Mouse (Mus musculus): Measurements from ENCODE around the gene Creld2. TPM values are rescaled to one million over a fixed set of nuclear protein-coding genes. Genes with fewer than 3 reads are reported as not detected.
"Not testable (repeated sequence)": the region's sequence is repeated elsewhere in the genome, so short reads cannot be mapped to it uniquely, and the experiment has no call there.

Creld2 gene
- polyA plus RNA-seq, 1 experiment = not detected

DNA sequence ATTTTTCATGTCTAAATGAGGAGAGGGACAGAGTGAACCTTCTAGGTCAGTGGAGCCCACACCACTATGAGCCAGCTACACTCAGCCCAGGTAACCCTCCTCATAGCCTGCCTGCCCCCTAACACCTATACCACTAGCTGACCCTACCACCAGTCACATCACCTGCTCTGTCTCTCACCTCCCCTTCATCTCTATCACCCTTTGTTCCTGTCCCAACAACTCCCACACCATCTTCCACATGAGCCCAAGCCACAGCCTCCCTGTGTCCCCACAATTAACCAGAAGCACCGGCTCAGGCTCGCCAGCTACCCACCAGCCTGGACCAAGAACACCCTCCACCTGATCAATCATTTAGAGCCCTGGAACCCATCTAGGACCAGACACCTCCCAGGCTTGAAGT lies 9.1 kb upstream of the Creld2 start:
- Histone ChIP-seq H3K4me1 (ENCODE audit: control insufficient read depth, insufficient read depth, low read length) (no peaks in the 10 kb centered on the region), H3K27ac (ENCODE audit: insufficient read depth, low read depth, low read length) (no peak overlapping the region), H3K4me3 (ENCODE audit: insufficient read depth, low read depth, low read length) (no peak overlapping the region)
- TF ChIP-seq POLR2A (IDR thresholded peaks at IDR 0.05; ENCODE audit: insufficient read depth, low read depth, low read length) = no peak
- TF ChIP-seq CTCF (IDR thresholded peaks at IDR 0.05; ENCODE audit: insufficient read depth, low read depth, low read length) = no peak
- 95% methylated on average over 2 of the region's 2 CpGs for WGBS

DNA sequence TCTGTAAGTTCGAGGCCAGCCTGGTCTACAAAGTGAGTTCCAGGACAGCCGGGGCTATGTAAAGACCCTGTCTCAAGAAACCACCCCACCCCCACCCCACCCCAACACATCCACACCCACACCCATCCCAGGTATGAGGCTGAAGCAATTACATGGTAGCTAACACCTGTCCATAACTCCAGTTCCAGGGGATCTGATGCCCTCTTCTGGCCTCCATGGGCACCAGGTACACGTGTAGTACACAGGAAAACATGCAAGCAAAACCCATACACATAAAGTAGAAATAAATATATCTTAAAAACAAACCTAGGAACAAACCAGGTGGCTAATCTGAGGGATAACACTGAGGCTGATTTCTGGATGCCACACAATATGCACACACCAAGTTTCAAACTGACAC lies 6.2 kb upstream of the Creld2 start:
- TF ChIP-seq CTCF (IDR thresholded peaks at IDR 0.05; ENCODE audit: insufficient read depth, low read depth, low read length) (no peak), POLR2A (IDR thresholded peaks at IDR 0.05; ENCODE audit: insufficient read depth, low read depth, low read length) (no peak)
- no peak overlapping the region for H3K4me3 ChIP-seq (ENCODE audit: insufficient read depth, low read depth, low read length)
- H3K4me1 ChIP-seq (ENCODE audit: control insufficient read depth, insufficient read depth, low read length) = no peaks in the 10 kb centered on the region
- no peak overlapping the region for H3K27ac ChIP-seq (ENCODE audit: insufficient read depth, low read depth, low read length)
- WGBS = 90% methylated on average over 3 of the region's 3 CpGs

DNA sequence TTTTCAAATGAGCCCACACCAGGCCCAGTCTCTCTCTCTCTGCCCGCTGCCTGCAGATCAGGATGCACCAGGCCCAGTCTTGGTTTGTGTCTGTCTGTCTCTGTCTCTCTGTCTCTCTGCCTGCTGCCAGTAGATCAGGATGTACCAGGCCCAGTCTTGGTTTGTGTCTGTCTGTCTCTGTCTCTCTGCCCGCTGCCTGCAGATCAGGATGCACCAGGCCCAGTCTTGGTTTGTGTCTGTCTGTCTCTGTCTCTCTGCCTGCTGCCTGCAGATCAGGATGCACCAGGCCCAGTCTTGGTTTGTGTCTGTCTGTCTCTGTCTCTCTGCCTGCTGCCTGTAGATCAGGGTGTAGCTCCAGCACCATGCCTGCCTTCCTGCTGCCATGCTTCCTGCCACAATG lies 5.6 kb upstream of the Creld2 start:
- WGBS = 88% methylated on average over 2 of the region's 2 CpGs
- H3K4me3 ChIP-seq (ENCODE audit: insufficient read depth, low read depth, low read length); H3K4me1 ChIP-seq (ENCODE audit: control insufficient read depth, insufficient read depth, low read length); H3K27ac ChIP-seq (ENCODE audit: insufficient read depth, low read depth, low read length): not testable (repeated sequence)

DNA sequence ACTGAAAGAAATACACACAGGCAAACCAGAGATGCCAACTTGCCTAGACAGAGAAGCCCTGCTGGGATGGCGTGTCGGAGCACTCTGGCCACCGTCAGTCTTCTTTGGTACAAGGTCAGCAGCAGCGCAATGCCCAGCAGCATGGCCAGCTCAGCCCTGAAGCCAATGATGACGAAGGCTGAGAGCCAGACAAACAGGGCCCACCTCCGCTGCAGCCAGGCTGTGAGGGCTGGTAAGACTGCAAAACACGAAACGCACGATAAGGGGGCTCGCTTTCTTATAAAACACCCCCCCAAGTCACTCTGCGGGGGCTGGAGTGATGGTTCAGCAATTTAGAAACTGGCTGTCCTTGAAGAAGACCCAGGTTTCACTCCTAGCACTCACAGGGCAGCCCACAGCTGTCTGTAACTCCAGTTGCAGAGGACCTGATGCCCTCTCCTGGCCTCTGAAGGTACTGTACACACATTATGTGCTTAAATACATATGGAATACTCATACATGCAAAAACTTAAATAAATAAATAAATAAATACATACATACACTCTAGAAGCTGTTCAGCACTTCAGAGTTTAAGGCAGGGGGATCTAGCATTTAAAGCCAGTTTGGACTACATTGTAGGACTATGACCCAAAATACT lies 4.9 kb upstream of the Creld2 start:
- H3K4me3 ChIP-seq (ENCODE audit: insufficient read depth, low read depth, low read length) = no peak overlapping the region
- no peak overlapping the region for H3K27ac ChIP-seq (ENCODE audit: insufficient read depth, low read depth, low read length)
- WGBS = 95% methylated on average over 11 of the region's 11 CpGs
- no peaks in the 10 kb centered on the region for H3K4me1 ChIP-seq (ENCODE audit: control insufficient read depth, insufficient read depth, low read length)
- TF ChIP-seq POLR2A (IDR thresholded peaks at IDR 0.05; ENCODE audit: insufficient read depth, low read depth, low read length) (no peak), CTCF (IDR thresholded peaks at IDR 0.05; ENCODE audit: insufficient read depth, low read depth, low read length) (no peak)

DNA sequence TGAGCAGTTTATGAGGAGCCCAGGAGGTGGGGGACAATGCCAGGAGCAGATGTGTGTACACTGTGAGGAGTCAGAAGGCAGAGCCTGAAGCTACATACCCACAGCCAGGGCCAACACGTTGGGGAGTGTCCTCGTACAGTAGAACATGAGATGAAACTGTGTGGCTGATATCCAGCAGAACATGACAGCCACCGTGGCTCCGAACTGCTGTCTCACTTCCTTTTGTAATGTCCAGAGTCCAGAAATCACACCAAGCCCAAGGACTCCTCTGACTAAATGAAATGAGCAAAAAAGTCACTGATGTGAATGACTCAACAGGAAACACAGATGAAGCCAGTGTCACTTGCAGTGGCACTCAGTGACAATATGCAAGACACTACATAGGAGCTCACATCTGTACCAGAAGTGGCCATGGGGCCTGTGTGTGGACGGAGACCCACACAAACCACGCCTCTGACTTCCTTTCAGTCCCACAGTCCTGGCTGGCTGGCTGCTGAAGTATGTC lies 4.2 kb upstream of the Creld2 start:
- TF ChIP-seq POLR2A (IDR thresholded peaks at IDR 0.05; ENCODE audit: insufficient read depth, low read depth, low read length) = no peak
- TF ChIP-seq CTCF (IDR thresholded peaks at IDR 0.05; ENCODE audit: insufficient read depth, low read depth, low read length) = no peak
- H3K4me3 ChIP-seq (ENCODE audit: insufficient read depth, low read depth, low read length) = no peak overlapping the region
- WGBS = 91% methylated on average over 6 of the region's 6 CpGs
- H3K4me1 ChIP-seq (ENCODE audit: control insufficient read depth, insufficient read depth, low read length) = peaks cover 5% of the 10 kb centered on the region; the same call in 1 of the 2 replicates
- no peak overlapping the region for H3K27ac ChIP-seq (ENCODE audit: insufficient read depth, low read depth, low read length)

DNA sequence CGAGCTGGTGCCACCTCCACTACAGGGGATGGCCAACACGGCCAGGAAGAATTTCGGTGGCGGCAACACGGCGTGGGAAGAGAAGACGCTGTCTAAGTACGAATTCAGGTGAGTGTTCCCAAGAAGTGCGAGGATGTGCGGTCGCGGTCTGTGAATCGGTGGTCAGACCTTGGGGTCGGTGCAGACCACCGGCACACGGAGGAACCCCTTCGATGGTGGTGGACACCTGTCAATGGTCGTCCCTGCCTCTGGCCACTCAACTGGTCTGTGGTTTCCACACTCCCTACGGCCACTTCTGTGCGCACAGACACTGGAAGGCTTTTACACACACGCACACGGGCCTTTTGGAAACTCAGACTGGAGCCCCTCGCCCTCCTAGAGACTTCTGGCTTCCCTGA lies 459 bp downstream of the Creld2 start:
- TF ChIP-seq CTCF (IDR thresholded peaks at IDR 0.05; ENCODE audit: insufficient read depth, low read depth, low read length) (no peak), POLR2A (IDR thresholded peaks at IDR 0.05; ENCODE audit: insufficient read depth, low read depth, low read length) (no peak)
- no peak overlapping the region for H3K27ac ChIP-seq (ENCODE audit: insufficient read depth, low read depth, low read length)
- peak overlapping the region; percentile 80 for H3K4me3 ChIP-seq (ENCODE audit: insufficient read depth, low read depth, low read length)
- H3K4me1 ChIP-seq (ENCODE audit: control insufficient read depth, insufficient read depth, low read length) = peaks cover 15% of the 10 kb centered on the region
- under 1% methylated on average over 23 of the region's 23 CpGs for WGBS

DNA sequence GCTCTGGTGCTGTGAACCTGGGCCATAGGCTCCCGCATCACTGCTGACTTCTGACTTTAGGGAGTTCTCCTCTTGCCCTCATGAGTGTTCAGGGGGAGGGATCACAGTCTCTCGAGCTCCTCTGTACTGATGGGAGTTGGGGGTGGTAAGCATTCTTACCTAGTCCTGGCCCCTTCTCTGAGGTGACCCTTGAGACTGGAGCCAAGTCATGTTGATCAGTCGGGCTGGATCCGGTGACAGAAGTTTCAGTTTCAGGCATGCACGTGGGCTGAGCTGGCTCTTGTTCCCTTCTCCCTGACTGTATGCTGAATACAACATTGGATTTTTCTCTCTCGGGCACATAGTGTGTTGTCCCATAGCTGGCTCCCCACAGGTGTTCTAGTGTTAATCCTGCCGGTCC lies 2.0 kb downstream of the Creld2 start:
- H3K27ac ChIP-seq (ENCODE audit: insufficient read depth, low read depth, low read length) = no peak overlapping the region
- WGBS = 80% methylated on average over 7 of the region's 7 CpGs
- H3K4me3 ChIP-seq (ENCODE audit: insufficient read depth, low read depth, low read length) = no peak overlapping the region
- TF ChIP-seq CTCF (IDR thresholded peaks at IDR 0.05; ENCODE audit: insufficient read depth, low read depth, low read length) (no peak), POLR2A (IDR thresholded peaks at IDR 0.05; ENCODE audit: insufficient read depth, low read depth, low read length) (no peak)
- peaks cover 15% of the 10 kb centered on the region for H3K4me1 ChIP-seq (ENCODE audit: control insufficient read depth, insufficient read depth, low read length)

DNA sequence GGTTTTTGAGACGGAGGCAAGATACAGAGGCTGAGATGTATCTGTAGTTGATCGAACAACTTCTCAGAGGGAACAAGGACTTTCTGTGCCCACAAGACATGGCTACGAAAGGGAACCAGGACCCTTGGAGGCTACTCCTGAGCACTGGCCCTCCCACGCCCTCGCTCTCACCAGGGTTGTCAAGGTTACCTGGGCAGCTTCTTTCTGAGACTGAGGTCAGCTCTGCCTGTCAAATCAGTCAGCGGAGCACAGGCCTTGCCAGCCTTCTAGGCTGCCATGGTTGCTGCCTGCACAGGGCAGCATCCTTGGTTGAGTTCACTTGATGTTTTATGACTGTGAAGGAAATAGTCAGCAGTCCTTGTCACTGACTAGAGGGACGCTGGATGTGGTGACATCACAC lies 3.1 kb downstream of the Creld2 start:
- no peak overlapping the region for H3K4me3 ChIP-seq (ENCODE audit: insufficient read depth, low read depth, low read length)
- WGBS = 94% methylated on average over 7 of the region's 7 CpGs
- H3K27ac ChIP-seq (ENCODE audit: insufficient read depth, low read depth, low read length) = no peak overlapping the region
- peaks cover 15% of the 10 kb centered on the region for H3K4me1 ChIP-seq (ENCODE audit: control insufficient read depth, insufficient read depth, low read length)
- no peak for TF ChIP-seq CTCF (IDR thresholded peaks at IDR 0.05; ENCODE audit: insufficient read depth, low read depth, low read length)
- TF ChIP-seq POLR2A (IDR thresholded peaks at IDR 0.05; ENCODE audit: insufficient read depth, low read depth, low read length) = no peak

DNA sequence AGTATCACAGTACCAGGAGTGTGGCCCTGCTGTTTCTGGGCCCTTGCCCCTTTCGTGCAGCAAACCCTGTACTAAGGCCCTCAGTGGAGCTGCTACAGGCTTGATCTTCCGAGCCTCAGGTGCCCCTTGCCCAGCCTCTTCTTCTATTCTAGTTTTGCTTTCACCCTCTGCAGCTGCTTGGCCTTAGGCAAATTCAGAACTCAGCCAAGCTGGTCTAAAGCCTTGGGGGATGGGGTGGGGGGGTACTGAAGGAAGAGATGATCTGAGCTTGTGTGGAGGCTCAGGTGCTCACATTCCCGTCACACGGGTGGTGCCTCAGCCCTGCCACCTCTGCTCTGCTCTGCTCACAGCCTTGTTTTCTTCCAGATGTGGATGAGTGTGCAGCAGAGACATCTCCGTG lies 3.9 kb downstream of the Creld2 start:
- 93% methylated on average over 5 of the region's 5 CpGs for WGBS

DNA sequence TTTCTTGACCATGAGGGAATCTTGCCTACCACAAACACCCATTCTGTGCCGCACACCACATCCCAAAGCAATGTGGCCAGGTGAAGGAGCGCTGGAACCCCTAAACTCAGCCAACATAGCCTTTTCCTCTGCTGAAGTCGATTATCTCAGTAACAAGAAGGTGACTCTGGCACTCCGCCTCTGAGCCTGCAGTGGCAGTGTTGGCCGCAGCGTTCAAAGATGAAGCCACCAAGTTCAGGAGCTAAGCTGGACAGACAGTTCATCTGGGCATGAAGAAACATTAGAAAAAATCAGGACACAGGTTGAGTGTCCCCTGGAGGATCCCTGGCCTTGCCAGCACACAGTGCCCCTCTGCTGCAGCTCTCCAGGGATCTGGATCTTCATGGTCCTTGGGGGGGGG lies 8.0 kb downstream of the Creld2 start:
- Histone ChIP-seq H3K4me1 (ENCODE audit: control insufficient read depth, insufficient read depth, low read length) (no peaks in the 10 kb centered on the region), H3K4me3 (ENCODE audit: insufficient read depth, low read depth, low read length) (no peak overlapping the region), H3K27ac (ENCODE audit: insufficient read depth, low read depth, low read length) (no peak overlapping the region)
- no peak for TF ChIP-seq POLR2A (IDR thresholded peaks at IDR 0.05; ENCODE audit: insufficient read depth, low read depth, low read length)
- no peak for TF ChIP-seq CTCF (IDR thresholded peaks at IDR 0.05; ENCODE audit: insufficient read depth, low read depth, low read length)
- WGBS = 92% methylated on average over 6 of the region's 6 CpGs

More for the DNA sequence above, 3.9 kb downstream of the Creld2 start:
- H3K4me3 ChIP-seq (ENCODE audit: insufficient read depth, low read depth, low read length) = no peak overlapping the region
- TF ChIP-seq CTCF (IDR thresholded peaks at IDR 0.05; ENCODE audit: insufficient read depth, low read depth, low read length) (no peak), POLR2A (IDR thresholded peaks at IDR 0.05; ENCODE audit: insufficient read depth, low read depth, low read length) (no peak)
- no peak overlapping the region for H3K27ac ChIP-seq (ENCODE audit: insufficient read depth, low read depth, low read length)
- peaks cover 15% of the 10 kb centered on the region for H3K4me1 ChIP-seq (ENCODE audit: control insufficient read depth, insufficient read depth, low read length)

All from olfactory bulb, adult 2 months (tissue).